ENCODE assay signal across 8 mouse cellular contexts in genomic region chr9:72958521-72959450, GRCm38 (mm10). TPM values are rescaled to one million over a fixed set of nuclear protein-coding genes. Genes with fewer than 3 reads are reported as not detected.
DNase-seq lines count a peak whose midpoint lies in the region; ATAC-seq lines count a peak whose summit lies in the region.

Gene Dyx1c1, plus strand, starts transcription at chr9:72958785.
Gene Gm44503, plus strand, starts transcription at chr9:72958852.

- ATAC-seq in hindbrain, embryonic 15.5 days (ENCODE audit: low FRiP score, low read depth): peak; percentile 97

- no peaks in the 10 kb centered on the region for H3K36me3 ChIP-seq in hindbrain, embryonic 15.5 days

- DNase-seq in Muller cell, postnatal 12 days (ENCODE audit: inconsistent ontology term): peak; percentile 74
- peak; percentile 88 for DNase-seq in cerebellum, postnatal 10 days
- DNase-seq in frontal cortex, postnatal 36 days (ENCODE audit: low spot score in 2 of 2): peak; percentile 45 to 70
- DNase-seq in layer of hippocampus, postnatal 36 days: peak; percentile 64 to 68
- DNase-seq in lung, postnatal 25 days (ENCODE audit: low spot score): peak; percentile 85
- DNase-seq in retina, embryonic 14.5 days (ENCODE audit: low spot score): peak; percentile 94
- DNase-seq in thymus, postnatal 36 days: peak; percentile 73 to 84

- peak within 1 kb of the TSS; percentile 36 for H3K9ac ChIP-seq in hindbrain, embryonic 15.5 days

- peaks cover 13% of the 10 kb centered on the region for H3K4me1 ChIP-seq in hindbrain, embryonic 15.5 days (replicated peaks)

- H3K27me3 ChIP-seq in hindbrain, embryonic 15.5 days: no peaks in the 10 kb centered on the region

- 1% methylated on average over 43 of the region's 43 CpGs for WGBS in hindbrain, embryonic 15.5 days

- peak within 1 kb of the TSS; percentile 74 for H3K27ac ChIP-seq in hindbrain, embryonic 15.5 days (replicated peaks)

- H3K9me3 ChIP-seq in hindbrain, embryonic 15.5 days: no peaks in the 10 kb centered on the region

- peak within 1 kb of the TSS; percentile 56 for H3K4me3 ChIP-seq in hindbrain, embryonic 15.5 days

- H3K4me2 ChIP-seq in hindbrain, embryonic 15.5 days: peak within 1 kb of the TSS; percentile 62

RNA-seq across cellular contexts. Expression of gene Dyx1c1, which starts in this region (rescaled TPM):
- 2.6 and 2.7 TPM in 2 replicates for polyA plus RNA-seq in hindbrain, embryonic 15.5 days (2015; fragmentation: Nextera tagmentation; extraction: Ambion mirVana)
- total RNA-seq in layer of hippocampus, postnatal 36 days (2021): 1 to 10 TPM; 2.2 to 2.6 TPM

RNA-seq across cellular contexts. Expression of gene Gm44503, which starts in this region (rescaled TPM):
- polyA plus RNA-seq in hindbrain, embryonic 15.5 days (2015; fragmentation: Nextera tagmentation; extraction: Ambion mirVana): not detected in 2 replicates
- total RNA-seq in layer of hippocampus, postnatal 36 days (2021): under 1 TPM; 0.27 to 0.33 TPM

Comparison
In these comparisons a context has a peak if more than half of its experiments do, and no peak if none do; other contexts are left out.
1. Peak in every context shown above with its lines: DNase-seq, ATAC-seq, H3K4me3 ChIP-seq and H3K27ac ChIP-seq.